Mouse (Mus musculus): ENCODE data around the gene Tmed4.

DNA sequence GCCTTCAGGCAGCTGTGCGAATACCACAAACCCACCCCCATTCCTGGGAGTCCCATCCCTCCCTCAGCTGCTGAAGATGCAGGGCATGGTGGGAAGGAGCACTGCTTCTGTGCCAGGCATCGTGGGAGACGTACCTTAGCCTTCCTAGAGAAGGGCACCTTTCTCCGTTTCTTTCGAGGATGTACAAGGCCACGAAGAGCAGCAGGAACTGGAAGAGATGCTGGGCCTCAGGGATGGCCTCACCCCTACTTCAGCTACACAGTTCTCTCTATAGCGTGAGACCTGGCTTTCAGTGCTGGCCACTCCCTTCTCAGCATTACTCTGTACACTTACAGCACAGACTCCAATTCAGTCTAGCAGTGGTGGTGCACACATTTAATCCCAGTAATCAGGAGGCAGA, 15.3 kb downstream of the Tmed4 start:
- no peak for TF ChIP-seq CTCF (conservative IDR thresholded peaks at IDR 0.05; ENCODE audit: low read length)
- no peak for TF ChIP-seq POU5F1 (IDR thresholded peaks at IDR 0.05; ENCODE audit: borderline replicate concordance, low read length)
- no peak for TF ChIP-seq NANOG (IDR thresholded peaks at IDR 0.05; ENCODE audit: borderline replicate concordance, low read length)

Measured in E14TG2a.4 (cell line).